Mouse (Mus musculus): ENCODE measurements around the gene Gucy1b2.

Gene Gucy1b2

DNA sequence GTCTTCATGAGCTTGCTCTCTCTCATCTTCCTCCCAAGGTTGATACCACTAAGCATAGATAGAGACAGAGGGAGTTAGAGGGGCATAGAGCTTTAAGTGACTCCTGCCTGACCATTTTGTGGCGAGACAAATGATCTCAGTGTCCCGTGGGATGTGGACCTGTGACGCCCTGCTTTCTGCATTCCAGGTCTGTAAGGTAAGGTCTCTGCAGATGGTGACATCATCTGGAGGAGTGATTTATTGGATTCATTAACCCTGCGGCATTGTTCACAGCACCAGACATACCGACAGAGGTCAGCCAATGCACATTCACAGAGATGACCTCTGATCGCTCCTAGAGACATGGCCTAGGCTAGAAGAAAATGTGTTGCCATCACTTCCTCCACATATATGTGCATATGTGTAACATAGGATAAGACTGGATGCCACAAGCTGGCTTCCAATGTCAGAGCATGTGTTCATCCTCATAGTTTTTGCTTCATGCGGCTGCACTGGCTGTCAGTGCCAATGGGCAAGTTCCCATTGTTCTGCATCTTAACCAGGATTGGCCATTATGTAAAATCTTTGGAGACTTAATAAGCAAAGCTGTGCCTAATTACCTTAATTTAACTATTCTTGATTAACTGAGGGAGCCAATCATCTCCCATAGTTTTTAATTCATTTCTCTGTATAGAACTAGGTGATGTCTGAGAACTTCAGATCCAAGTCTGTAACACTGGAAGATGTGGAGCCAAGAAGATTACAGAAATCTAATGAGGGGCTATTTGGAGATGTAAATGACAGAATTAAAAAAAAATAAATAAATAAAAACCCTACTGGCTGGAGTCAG is 9.5 kb downstream of the Gucy1b2 start:
- in situ Hi-C loops (cut with MboI, MseI), result loop anchor here (25.0 kb wide), 1 partner anchor 359 kb away; no protein-coding TSS in a partner anchor

DNA sequence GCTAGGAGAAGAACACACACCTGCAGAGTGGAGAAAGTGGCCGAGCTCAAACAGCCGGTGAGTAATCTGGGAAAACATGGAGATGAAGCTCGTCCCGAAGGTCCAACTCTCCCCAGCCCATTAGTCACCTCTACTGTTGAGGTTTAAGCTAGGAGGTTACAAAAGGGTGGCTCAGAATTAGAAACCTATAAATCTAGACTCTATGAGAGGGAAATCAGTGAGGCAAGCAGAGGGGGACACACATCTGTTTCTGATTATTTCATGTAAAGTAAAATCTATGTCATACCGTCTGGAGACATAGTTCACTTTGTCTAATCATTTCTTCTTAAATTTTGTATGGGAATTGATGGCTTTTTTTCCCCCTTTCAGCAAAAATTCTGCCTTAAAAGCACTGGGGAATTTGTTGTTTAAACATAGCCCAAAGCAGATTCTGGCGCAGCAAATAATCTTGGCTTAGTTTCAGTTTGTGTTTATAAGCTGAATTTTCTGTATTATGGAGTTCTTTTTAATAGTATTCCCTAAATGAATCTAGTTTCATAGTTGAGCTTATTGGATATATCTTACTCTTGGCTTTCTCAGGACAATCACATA is 12.2 kb downstream of the Gucy1b2 start:
- in situ Hi-C loops (cut with MboI, MseI), result loop anchor here (25.0 kb wide), 1 partner anchor 357 kb away; no protein-coding TSS in a partner anchor

- in situ Hi-C loops (cut with MboI, MseI), result loop anchor here (25.0 kb wide), 1 partner anchor 356 kb away; no protein-coding TSS in a partner anchor
These were observed 13.1 kb downstream of the Gucy1b2 start for GRCm38 (mm10) chr14:62442971-62443370.

DNA sequence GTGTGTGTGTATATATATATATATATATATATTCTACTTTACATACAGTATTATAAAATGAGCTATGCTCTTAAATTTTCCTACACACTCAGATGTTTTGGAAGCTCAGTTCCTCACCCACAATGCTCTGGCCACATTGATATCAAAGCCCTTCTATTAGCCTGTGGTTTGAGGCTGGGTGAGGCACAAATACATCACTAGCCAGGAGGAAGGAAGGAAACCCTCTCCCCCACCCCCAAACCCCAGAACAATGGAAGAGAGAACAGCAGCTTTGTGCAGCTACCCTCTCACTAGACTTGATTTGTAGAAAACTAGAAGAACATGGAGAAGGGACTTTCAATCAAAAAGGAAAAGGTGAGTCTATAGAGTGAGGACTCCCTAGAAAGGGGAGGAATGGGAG is 16.1 kb downstream of the Gucy1b2 start:
- in situ Hi-C loops (cut with MboI, MseI), result loop anchor here (25.0 kb wide), 1 partner anchor 353 kb away; no protein-coding TSS in a partner anchor

- in situ Hi-C loops (cut with MboI, MseI), result loop anchor here (25.0 kb wide), 1 partner anchor 351 kb away; no protein-coding TSS in a partner anchor
These were observed 17.9 kb downstream of the Gucy1b2 start for GRCm38 (mm10) chr14:62438236-62438635.

GRCm38 (mm10) chr14:62437806-62438205 is 18.3 kb downstream of the Gucy1b2 start:
- in situ Hi-C loops (cut with MboI, MseI), result loop anchor here (25.0 kb wide), 1 partner anchor 351 kb away; no protein-coding TSS in a partner anchor

DNA sequence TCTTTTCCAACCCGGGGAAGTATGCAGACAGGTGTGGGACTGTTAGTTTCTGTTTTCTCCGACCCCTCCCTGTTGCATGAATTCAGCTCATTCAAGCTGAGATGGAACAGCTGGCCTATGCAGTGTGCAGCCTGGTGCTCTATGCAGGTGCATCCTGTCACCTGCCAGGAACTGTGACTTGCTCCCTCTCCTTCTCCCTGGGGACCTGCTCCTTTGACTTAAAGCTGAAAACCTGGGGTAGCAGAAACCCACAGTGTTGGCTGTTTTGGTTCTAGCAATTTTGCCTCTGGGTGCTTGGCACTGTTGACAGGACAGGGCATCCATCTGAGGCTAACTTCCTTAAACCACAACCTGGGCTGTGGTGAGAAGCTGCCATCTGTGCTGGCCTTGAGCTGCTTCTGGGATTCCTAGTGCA is 30.8 kb downstream of the Gucy1b2 start:
- in situ Hi-C loops (cut with MboI, MseI), result loop anchor here (25.0 kb wide), 1 partner anchor 338 kb away; no protein-coding TSS in a partner anchor

GRCm38 (mm10) chr14:62422265-62422664 is 33.8 kb downstream of the Gucy1b2 start:
- in situ Hi-C loops (cut with MboI, MseI), result no loop called here

DNA sequence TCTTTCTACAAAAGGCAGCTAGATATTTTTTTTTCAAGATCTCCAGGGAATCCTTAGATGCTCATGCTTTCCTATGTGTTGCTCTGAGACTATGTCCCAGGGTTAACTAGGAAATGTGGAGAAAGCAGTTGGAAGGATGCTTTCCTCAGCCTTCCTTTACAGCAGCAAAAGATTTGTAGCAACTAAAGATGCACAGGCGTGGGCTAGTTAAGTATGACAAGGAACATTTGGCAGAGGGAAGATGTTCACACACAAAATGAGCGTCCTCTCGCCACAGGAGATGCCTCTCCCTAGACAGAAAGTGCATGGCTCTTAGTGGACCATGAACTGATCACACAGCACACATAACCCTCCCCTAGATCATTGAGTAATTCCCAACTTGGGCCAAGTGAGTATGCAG is 38.6 kb downstream of the Gucy1b2 start:
- in situ Hi-C loops (cut with MboI, MseI), result loop anchor here (5.0 kb wide), 1 partner anchor 35 kb away; no protein-coding TSS in a partner anchor

DNA sequence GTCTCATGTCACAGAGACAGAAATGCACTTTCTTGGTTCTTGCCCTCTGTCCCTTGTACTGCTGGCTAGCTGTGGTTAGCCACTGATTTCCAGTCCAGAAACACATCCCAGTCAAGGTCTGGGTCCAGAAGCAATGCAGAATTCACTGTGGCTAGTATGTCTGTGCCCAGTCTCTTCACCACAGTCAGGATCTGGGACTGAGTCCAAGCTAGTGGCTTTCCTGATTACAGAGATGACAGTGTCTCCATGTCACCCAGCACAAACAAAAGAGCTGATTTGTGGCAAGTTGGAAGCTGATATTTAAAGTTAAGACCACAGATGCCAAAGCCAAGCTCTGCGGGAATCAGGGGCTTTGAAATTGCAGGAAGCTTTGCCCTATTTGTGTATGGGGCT is 39.4 kb downstream of the Gucy1b2 start:
- in situ Hi-C loops (cut with MboI, MseI), result loop anchor here (5.0 kb wide), 1 partner anchor 34 kb away; no protein-coding TSS in a partner anchor

- in situ Hi-C loops (cut with MboI, MseI), result loop anchor here (5.0 kb wide), 1 partner anchor 34 kb away; no protein-coding TSS in a partner anchor
These were observed 39.9 kb downstream of the Gucy1b2 start for GRCm38 (mm10) chr14:62416007-62416741.

GRCm38 (mm10) chr14:62395346-62395745 is 60.7 kb downstream of the Gucy1b2 start:
- in situ Hi-C loops (cut with MboI, MseI), result no loop called here

GRCm38 (mm10) chr14:62392754-62393153 is 63.3 kb downstream of the Gucy1b2 start:
- in situ Hi-C loops (cut with MboI, MseI), result no loop called here

GRCm38 (mm10) chr14:62389729-62390536 is 66.2 kb downstream of the Gucy1b2 start:
- in situ Hi-C loops (cut with MboI, MseI), result no loop called here

DNA sequence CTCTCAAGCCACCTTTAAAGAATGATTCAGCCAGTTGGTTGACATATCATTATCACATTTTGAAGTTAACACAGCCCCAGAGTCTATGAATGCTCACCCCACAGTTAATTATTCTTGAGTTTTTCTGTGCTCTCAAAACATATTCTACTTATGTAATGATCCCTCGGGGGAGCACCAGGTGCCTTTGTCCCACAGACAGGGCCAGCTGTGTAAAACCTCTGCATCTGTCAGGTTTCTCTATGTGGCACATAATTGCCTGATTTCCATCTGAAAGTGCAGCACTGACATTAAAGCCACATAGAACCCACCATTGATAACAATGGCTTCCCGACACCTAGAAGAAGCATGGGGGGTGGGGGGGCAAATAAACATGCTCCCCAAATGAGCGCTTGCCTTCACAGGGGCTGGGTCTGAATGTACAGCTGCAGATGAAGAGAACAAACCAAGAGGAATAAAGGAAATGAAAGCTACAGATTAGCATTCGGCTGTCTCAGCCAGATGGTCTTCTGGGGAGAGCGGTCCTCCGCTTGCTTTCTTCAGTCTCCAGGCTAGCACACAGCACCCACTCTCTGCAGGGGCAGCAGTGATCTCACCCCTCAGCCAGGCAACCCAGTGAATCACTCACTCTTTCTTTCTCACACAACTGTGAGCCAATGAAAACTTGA is 66.9 kb downstream of the Gucy1b2 start:
- in situ Hi-C loops (cut with MboI, MseI), result no loop called here

DNA sequence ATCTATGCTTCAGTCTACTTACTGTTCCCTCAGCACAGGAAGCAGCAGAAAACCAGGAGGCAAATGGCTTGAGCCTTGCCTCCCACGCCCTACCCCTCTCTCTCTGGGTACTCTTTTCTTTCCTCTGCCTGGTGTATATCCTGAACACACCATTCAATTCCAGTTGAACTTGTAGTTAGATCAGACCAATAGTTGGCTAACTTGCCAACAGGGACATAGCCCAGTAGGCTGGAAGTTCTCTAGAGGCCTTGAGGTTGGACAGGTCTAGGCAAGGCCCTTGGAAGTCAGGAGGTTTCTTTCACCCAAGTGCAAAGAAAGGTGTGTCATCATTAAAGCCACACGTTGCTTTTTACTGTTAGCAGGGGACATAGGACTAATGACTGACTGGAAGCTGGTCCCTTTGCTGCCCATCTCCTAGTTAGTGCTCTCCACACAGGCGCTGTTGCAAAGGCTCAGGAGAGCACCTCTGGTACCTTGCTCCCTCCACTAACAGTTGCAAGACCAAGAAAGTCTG is 72.2 kb downstream of the Gucy1b2 start:
- in situ Hi-C loops (cut with MboI, MseI), result loop anchor here (5.0 kb wide), 1 partner anchor 33 kb away; no protein-coding TSS in a partner anchor

DNA sequence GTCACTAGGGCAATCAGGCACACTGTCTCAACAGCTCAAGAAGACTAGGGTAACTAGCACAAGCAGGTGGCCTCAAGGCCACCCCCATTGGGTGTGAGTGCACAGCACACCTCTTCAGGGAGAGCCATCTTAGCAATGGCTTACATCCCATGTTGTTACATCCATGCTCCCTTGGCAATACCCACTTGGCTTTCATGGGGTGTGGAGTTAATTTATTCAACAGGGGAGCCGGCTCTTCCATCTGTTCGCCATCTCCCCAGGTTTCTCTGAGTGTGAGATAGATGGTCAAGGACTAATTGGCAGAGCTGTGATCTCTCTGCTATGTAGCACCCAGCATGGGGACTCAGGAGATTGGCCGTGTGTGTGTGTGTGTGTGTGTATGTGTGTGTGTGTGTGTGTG is 73.0 kb downstream of the Gucy1b2 start:
- in situ Hi-C loops (cut with MboI, MseI), result loop anchor here (5.0 kb wide), 1 partner anchor 34 kb away; no protein-coding TSS in a partner anchor

DNA sequence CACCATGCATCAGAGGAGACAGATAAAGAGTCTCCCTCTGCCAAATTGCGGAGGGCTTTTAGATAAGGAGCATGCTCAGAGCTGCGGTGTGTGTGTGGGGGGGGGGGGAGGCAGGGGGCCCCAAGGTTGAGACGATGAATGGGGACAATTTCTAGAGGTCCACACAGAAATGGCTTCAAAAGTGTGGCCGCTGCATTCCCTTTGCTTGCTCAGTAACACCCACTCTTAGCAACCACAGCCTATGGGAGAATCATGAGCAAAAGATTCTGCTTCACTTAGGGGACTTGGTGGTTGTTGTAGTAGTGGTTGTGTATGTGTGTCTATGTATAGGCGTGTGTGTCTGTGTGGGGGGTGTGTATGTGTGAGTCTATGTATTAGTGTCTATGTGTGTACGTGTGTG is 75.5 kb downstream of the Gucy1b2 start:
- in situ Hi-C loops (cut with MboI, MseI), result loop anchor here (5.0 kb wide), 1 partner anchor 37 kb away; no protein-coding TSS in a partner anchor

- in situ Hi-C loops (cut with MboI, MseI), result no loop called here
These were observed 76.7 kb downstream of the Gucy1b2 start for GRCm38 (mm10) chr14:62379391-62379790.

DNA sequence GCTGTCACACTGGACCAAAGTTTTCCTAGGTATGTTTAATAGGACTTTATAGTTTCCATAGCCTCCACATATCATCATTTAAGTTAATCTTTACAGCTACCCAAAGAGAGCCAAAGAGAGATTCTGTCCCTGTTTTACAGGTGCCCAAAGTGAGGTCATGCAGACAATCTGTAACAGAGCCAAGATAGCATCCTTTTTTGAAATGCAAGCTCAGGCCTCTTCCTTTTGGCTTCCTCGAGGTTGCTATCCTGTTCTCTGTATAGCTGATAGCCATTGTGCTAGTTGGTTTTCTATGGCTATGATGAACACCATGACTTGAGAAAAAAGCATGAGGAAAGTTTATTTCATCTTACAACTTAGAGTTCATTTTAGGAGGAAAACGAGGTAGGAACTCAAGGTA is 80.0 kb downstream of the Gucy1b2 start:
- in situ Hi-C loops (cut with MboI, MseI), result no loop called here

All from regulatory T cell (primary cell).